Mouse (Mus musculus) liver, postnatal 0 days (tissue): ENCODE measurements at regions not wholly inside any gene's neighbourhood (a gene's known extent, or its start where the extent isn't known, plus 50 kb on each side); places are given as distances from the start of the nearest gene placed in this dataset.

Source experiments
- ATAC-seq: fragments of 200-750 bp; cut with Nextera tagmentation; 2 replicates; pipeline ENCODE4 v1.8.0; 2017; ENCODE audit warnings: mild to moderate bottlenecking, moderate library complexity
- DNase-seq: peaks from one replicate; pipeline ENCODE4 v3.0.0-alpha.2; 2016
- H3K27ac ChIP-seq: fragments of 300-500 bp; sonication (generic); 2 replicates; pipeline ENCODE4 v1.5.1; 2014; ENCODE audit warnings: antibody characterized with exemption, moderate library complexity, mild to moderate bottlenecking, low read depth
- H3K27me3 ChIP-seq: fragments of 300-500 bp; sonication (generic); 2 replicates; pipeline ENCODE4 v1.6.1; 2014; ENCODE audit warnings: low read length, control low read depth, mixed read lengths; ENCODE audit not compliant: insufficient read depth
- H3K36me3 ChIP-seq: fragments of 300-500 bp; sonication (generic); replicated peaks from 2 replicates; pipeline ENCODE4 v1.6.1; 2014; ENCODE audit warnings: mild to moderate bottlenecking, control low read depth, low read length, moderate library complexity, mixed read lengths; ENCODE audit not compliant: insufficient read depth
- H3K4me1 ChIP-seq: fragments of 300-500 bp; sonication (generic); 2 replicates; pipeline ENCODE4 v1.6.1; 2014; ENCODE audit warnings: antibody characterized with exemption, mild to moderate bottlenecking, control low read depth; ENCODE audit not compliant: insufficient read depth
- H3K4me2 ChIP-seq: fragments of 300-500 bp; sonication (generic); 2 replicates; pipeline ENCODE4 v1.6.1; 2014; ENCODE audit warnings: low read depth, mild to moderate bottlenecking, low read length, moderate library complexity, mixed read lengths
- H3K4me3 ChIP-seq: fragments of 300-500 bp; sonication (generic); 2 replicates; pipeline ENCODE4 v1.5.1; 2014; ENCODE audit warnings: low read depth, low read length
- H3K9ac ChIP-seq: fragments of 300-500 bp; sonication (generic); replicated peaks from 2 replicates; pipeline ENCODE4 v1.6.1; 2014; ENCODE audit warnings: mild to moderate bottlenecking, moderate library complexity
- H3K9me3 ChIP-seq: fragments of 300-500 bp; sonication (generic); 2 replicates; pipeline ENCODE4 v1.6.1; 2016; ENCODE audit warnings: mild to moderate bottlenecking, control low read depth, low read length, mixed read lengths
- CTCF ChIP-seq: sonication (generic); IDR thresholded peaks from 2 replicates; pipeline ENCODE4 v1.5.1; 2016; ENCODE audit warnings: antibody characterized with exemption, low read depth
- EP300 ChIP-seq: IDR thresholded peaks from 2 replicates; pipeline ENCODE4 v1.6.1; 2016; ENCODE audit warnings: antibody characterized with exemption, low read depth, mild to moderate bottlenecking
- WGBS: fragments of 180-500 bp; shearing (Covaris S2); extraction: QIAGEN DNeasy Blood & Tissue Kit; methylation state at CpG from one replicate; pipeline ENCODE4 v1.1.7; 2014; ENCODE audit not compliant: insufficient replicate concordance; 5-methylcytosine and 5-hydroxymethylcytosine counted together

DNA sequence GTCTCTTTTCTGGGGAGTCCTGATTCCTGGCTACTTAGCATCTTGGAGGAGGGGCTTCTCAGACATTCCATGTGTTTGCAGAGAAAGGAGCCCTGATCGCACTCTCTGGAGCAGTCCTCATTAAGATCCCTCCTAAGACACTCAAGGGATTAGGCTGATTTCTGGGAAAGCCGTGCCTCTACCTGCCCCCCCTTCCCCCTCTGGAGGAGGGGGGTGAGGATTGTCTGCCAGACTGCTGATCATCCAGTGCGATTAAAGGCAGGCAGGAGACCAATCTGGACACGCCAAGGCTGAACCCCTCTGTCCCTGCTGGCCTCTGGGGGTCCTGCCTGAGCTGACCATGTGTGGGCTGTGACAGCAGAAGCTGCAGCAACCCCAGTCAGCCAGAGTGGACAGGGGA lies 65.4 kb downstream of the Vegfa start:
- DNase-seq (no peak), ATAC-seq (no peak)
- no peaks in the 10 kb centered on the region for H3K9me3 ChIP-seq
- peaks cover 16% of the 10 kb centered on the region for H3K4me1 ChIP-seq
- H3K9ac ChIP-seq, result no peak overlapping the region
- no peak overlapping the region for H3K4me3 ChIP-seq
- no peak overlapping the region for H3K4me2 ChIP-seq
- TF ChIP-seq CTCF (no peak), EP300 (no peak)
- no peak overlapping the region for H3K27ac ChIP-seq
- WGBS, result 64% methylated on average over 4 of the region's 4 CpGs
- H3K36me3 ChIP-seq, result no peaks in the 10 kb centered on the region
- no peaks in the 10 kb centered on the region for H3K27me3 ChIP-seq

DNA sequence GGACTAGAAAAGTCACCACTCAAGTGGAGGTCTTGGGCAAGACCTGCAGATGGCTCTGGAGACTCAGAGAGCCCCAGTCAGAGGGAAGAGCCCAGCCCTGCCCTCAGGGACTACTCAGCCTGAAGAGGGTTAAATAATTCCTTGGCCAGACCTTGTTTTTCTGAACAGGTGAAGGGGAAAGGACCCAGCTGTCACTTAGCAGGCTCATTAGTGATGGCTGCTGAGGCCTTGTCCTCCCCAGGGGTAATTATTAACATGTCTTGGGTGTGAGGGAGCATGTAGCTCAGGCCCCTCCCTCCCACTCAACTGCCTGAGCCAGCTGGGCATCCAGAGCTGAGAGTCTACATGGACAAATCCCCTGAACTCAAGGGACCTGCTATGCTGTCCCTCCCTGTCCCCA lies 68.1 kb downstream of the Vegfa start:
- no peaks in the 10 kb centered on the region for H3K27me3 ChIP-seq
- DNase-seq (no peak), ATAC-seq (0 out of 2 replicates have a peak, but pooled peaks have one; percentile 23)
- H3K9me3 ChIP-seq, result no peaks in the 10 kb centered on the region
- H3K4me2 ChIP-seq, result no peak overlapping the region
- H3K36me3 ChIP-seq, result no peaks in the 10 kb centered on the region
- no peak overlapping the region for H3K27ac ChIP-seq
- no peak overlapping the region for H3K4me3 ChIP-seq
- H3K9ac ChIP-seq, result no peak overlapping the region
- no peaks in the 10 kb centered on the region for H3K4me1 ChIP-seq
- no peak for TF ChIP-seq EP300
- TF ChIP-seq CTCF, result no peak

DNA sequence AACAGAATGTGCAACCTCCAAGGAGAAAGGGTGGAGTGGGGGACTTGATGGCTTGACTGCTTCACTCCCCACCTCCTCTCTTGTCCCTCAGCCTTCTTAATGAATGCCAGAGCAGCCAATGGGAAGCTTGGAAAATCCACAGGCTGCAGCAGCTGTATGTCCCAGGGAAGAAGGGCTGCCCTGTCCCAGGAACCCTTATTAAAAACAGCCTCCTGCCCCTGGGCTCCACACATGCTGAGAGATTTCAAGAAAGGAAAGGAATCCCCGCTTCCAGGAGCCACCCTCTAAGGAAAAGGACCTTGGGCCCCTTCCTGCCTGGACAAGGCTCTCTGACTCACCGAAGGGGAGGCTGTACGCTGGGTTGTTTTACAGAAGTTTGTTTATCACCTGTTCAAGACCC lies 68.8 kb downstream of the Vegfa start:
- DNase-seq (no peak), ATAC-seq (no peak)
- H3K4me2 ChIP-seq, result no peak overlapping the region
- H3K4me1 ChIP-seq, result no peaks in the 10 kb centered on the region; the same call in none of the 2 replicates
- H3K27me3 ChIP-seq, result no peaks in the 10 kb centered on the region
- H3K36me3 ChIP-seq, result no peaks in the 10 kb centered on the region
- no peaks in the 10 kb centered on the region for H3K9me3 ChIP-seq
- 53% methylated on average over 3 of the region's 3 CpGs for WGBS
- no peak for TF ChIP-seq CTCF
- H3K27ac ChIP-seq, result no peak overlapping the region
- H3K9ac ChIP-seq, result no peak overlapping the region
- no peak overlapping the region for H3K4me3 ChIP-seq

DNA sequence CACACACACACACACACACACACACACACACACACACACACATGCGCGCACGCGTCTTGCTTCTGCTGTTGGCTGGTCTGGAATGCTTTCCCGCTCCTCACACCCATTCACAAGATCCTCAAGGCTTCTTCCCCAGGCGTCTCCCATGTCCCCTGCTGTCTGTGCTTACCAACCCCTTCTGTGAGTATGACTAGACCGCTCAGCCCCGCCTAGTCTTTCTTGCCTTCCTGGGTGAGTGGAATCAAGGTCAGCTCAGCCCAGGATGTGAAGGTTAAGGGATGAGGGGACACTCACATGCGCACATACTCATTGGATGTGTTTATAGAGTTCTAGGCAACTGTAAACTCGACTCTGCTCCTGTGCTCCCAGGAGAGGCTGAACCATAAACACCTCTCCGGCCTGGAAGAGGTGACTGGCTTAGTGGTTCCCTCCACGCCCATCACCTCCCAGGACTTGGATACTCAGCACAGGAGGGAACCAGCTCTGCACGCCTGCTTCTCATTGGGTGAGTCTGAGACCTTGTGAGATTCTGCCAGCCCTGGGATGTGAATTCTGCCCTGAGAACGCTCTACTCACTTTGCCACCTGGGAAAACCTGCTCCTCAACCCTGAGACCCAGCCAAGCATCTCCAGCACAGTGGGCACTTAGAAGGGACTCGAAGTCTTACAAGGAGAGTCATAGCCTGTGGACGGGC lies 70.4 kb downstream of the Vegfa start:
- no peak overlapping the region for H3K4me3 ChIP-seq
- no peaks in the 10 kb centered on the region for H3K36me3 ChIP-seq
- DNase-seq (no peak), ATAC-seq (no peak)
- H3K27me3 ChIP-seq, result no peaks in the 10 kb centered on the region
- WGBS, result 76% methylated on average over 16 of the region's 16 CpGs
- H3K4me1 ChIP-seq, result peaks cover 5% of the 10 kb centered on the region
- no peak overlapping the region for H3K9ac ChIP-seq
- H3K9me3 ChIP-seq, result no peaks in the 10 kb centered on the region
- no peak overlapping the region for H3K27ac ChIP-seq
- H3K4me2 ChIP-seq, result no peak overlapping the region
- TF ChIP-seq CTCF (no peak), EP300 (no peak)

DNA sequence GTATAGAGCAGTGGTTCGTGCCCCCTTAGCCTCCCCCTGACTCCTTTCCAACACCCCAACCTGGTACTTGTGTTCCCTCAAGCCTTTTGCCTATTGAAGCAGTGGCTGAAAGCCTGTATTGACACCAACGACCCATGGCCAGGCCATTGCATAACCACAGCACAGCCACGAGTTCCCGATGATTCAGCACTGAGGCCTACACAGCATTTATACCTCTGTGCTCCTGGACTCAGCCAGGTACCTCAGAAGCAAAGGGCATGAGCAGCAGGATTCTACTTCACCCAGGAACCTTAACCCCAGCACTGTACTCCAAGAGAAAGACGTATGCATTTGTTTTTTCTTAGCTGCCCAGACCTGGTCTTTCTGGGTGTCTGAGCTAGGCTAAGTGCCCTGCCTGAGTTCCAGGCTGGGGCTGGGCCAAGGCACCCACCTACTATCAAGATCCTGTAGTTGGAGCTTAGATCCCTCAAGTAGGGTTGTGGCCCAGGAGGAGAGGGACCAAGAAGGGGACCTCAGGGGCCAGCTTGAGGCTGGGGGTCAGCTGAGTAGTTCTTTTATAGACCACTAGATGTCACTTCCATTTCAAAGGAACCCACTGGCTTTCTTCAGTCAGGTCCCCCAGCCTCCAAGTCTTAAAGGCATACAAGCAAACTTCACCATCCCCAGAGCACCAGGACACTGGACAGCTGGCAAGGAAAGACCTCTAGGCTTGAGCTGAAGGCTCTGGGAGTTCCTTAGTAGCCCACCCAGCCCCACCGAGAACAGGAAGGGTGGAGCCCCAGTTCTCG lies 73.9 kb downstream of the Vegfa start:
- no peaks in the 10 kb centered on the region for H3K27me3 ChIP-seq
- no peak overlapping the region; the same call in 1 of the 2 replicates for H3K4me2 ChIP-seq
- no peaks in the 10 kb centered on the region for H3K36me3 ChIP-seq
- H3K4me3 ChIP-seq, result no peak overlapping the region
- DNase-seq (peak; percentile 68), ATAC-seq (peak; percentile 95)
- TF ChIP-seq EP300 (peak; percentile 24; the same call in 1 of the 2 replicates), CTCF (peak; percentile 47)
- H3K9ac ChIP-seq, result peak overlapping the region; percentile 42; the same call in 1 of the 2 replicates
- peaks cover 5% of the 10 kb centered on the region for H3K4me1 ChIP-seq
- peak overlapping the region; percentile 82 for H3K27ac ChIP-seq
- 39% methylated on average over 7 of the region's 7 CpGs for WGBS
- no peaks in the 10 kb centered on the region for H3K9me3 ChIP-seq

DNA sequence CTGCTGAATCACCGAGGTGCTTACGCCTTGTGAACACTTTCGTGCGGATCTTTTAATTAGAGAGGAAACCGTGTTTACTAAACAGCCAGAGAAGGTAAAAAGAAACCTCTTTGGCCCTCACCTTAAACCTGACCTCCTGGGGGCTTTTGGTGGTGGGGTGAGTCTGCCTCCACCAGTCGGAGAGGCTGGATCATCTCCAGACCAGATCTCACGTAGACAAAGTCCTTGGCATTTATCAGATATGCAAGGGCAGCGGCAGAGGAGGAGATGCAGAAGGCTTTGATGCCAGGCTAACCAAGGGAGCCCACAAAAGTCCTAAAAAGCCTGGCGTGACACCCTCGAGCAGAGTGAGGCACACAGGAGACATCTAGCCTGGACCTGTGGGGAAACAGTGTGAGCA lies 76.7 kb downstream of the Vegfa start:
- no peak overlapping the region for H3K4me3 ChIP-seq
- H3K27ac ChIP-seq, result no peak overlapping the region
- no peak for ATAC-seq
- DNase-seq, result no peak
- H3K4me2 ChIP-seq, result no peak overlapping the region
- WGBS, result 52% methylated on average over 10 of the region's 10 CpGs
- no peaks in the 10 kb centered on the region for H3K27me3 ChIP-seq
- H3K9ac ChIP-seq, result no peak overlapping the region
- H3K36me3 ChIP-seq, result no peaks in the 10 kb centered on the region
- H3K4me1 ChIP-seq, result peaks cover 8% of the 10 kb centered on the region
- H3K9me3 ChIP-seq, result no peaks in the 10 kb centered on the region
- no peak for TF ChIP-seq EP300
- TF ChIP-seq CTCF, result no peak
